Comparison of ENCODE assay signal across 1 mouse cellular context in the genomic region with DNA sequence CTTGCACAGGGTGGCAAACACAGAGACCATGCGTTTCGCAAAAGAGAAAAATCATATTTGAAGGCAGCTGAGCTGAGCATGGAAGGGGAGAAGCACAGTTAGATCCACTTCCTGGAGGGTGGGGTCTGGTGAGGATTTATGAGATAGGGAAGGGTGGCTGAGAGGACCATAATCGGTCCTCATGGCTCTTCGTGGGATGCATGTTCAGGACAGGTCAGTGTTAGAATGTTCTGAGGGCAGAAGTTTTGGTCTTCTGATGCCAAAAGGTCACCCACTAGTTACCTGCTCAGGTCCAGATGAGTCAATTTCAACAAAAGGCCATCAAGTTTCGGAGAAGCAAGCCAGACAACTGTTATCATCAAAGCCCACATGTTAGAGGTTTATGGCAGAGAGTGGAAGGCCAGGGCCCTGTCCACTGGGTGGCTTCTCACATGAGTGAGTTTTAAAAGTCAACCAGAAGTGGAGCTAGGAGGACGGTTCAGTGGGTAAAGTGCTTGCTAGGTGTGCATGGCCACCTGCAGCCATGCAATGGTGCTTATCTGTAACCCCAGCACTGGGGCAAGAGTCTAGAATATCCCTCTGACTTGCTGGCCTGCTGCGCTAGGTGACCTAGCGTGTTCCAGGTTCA.
TF ChIP-seq lines count a peak whose summit lies in the region.

No protein-coding gene starts in this region.

TF ChIP-seq in MEL, 35 proteins besides CTCF, POLR2A, EP300 and RAD21 (continued from another document):
- TF ChIP-seq MXI1 (IDR thresholded peaks at IDR 0.05; ENCODE audit: low read depth, low read length) (peak; percentile 52; the same call in 1 of the 2 replicates), SIN3A (IDR thresholded peaks at IDR 0.05; ENCODE audit: low read length) (peak; percentile 56; the same call in 1 of the 2 replicates), MAX (IDR thresholded peaks at IDR 0.05; ENCODE audit: low read length) (peak; percentile 61), POLR2AphosphoS5 (IDR thresholded peaks at IDR 0.05; ENCODE audit: borderline replicate concordance, low read depth, low read length) (no peak), NELFE (IDR thresholded peaks at IDR 0.05; ENCODE audit: low read depth, low read length) (no peak; the same call in 1 of the 2 replicates), UBTF (IDR thresholded peaks at IDR 0.05; ENCODE audit: borderline replicate concordance, insufficient read depth, low read depth, low read length) (no peak), CHD1 (IDR thresholded peaks at IDR 0.05; ENCODE audit: low read depth, low read length) (no peak), ETS1 (IDR thresholded peaks at IDR 0.05; ENCODE audit: low read depth, low read length) (peak; percentile 48), MAFK (IDR thresholded peaks at IDR 0.05; ENCODE audit: borderline replicate concordance, low read depth, low read length) (no peak), TBP (IDR thresholded peaks at IDR 0.05; ENCODE audit: low read depth, low read length) (peak; percentile 69), GATA1 (IDR thresholded peaks at IDR 0.05; ENCODE audit: low read depth, low read length) (peak; percentile 46; the same call in 1 of the 2 replicates), HCFC1 (IDR thresholded peaks at IDR 0.05; ENCODE audit: low read depth, low read length) (no peak), RCOR1 (IDR thresholded peaks at IDR 0.05; ENCODE audit: low read depth, low read length) (no peak; the same call in 1 of the 2 replicates), KAT2A (conservative IDR thresholded peaks at IDR 0.05; ENCODE audit: low read depth, low read length) (no peak), MYC (IDR thresholded peaks at IDR 0.05; ENCODE audit: low read depth, low read length) (peak; percentile 70), USF1 (IDR thresholded peaks at IDR 0.05; ENCODE audit: low read depth, low read length) (no peak), USF2 (IDR thresholded peaks at IDR 0.05; ENCODE audit: borderline replicate concordance in 1 of 2, insufficient read depth in 1 of 2, low read depth in 1 of 2, low read length in 2 of 2) (no peak), ZC3H11A (IDR thresholded peaks at IDR 0.05; ENCODE audit: low read depth, low read length) (no peak), POLR2AphosphoS2 (IDR thresholded peaks at IDR 0.05; ENCODE audit: low read length) (no peak), ZKSCAN1 (IDR thresholded peaks at IDR 0.05; ENCODE audit: low read depth, low read length) (no peak), NRF1 (IDR thresholded peaks at IDR 0.05; ENCODE audit: insufficient read depth, low read depth, low read length, poor library complexity, severe bottlenecking) (no peak), BHLHE40 (IDR thresholded peaks at IDR 0.05; ENCODE audit: borderline replicate concordance, low read depth, low read length) (no peak), ELF1 (IDR thresholded peaks at IDR 0.05; ENCODE audit: low read depth, low read length) (0 out of 2 replicates have a peak, but pooled peaks have one; percentile 28), E2F4 (IDR thresholded peaks at IDR 0.05; ENCODE audit: borderline replicate concordance, low read depth, low read length) (no peak), ZNF384 (IDR thresholded peaks at IDR 0.05; ENCODE audit: low read depth, low read length) (no peak), SMC3 (IDR thresholded peaks at IDR 0.05; ENCODE audit: low read depth, low read length) (no peak)
